Mouse (Mus musculus) myocyte (in vitro differentiated cells): Measurements from ENCODE around the gene Med13l.

Experiments used
- E2F4 ChIP-seq: IDR thresholded peaks from one replicate; pipeline ENCODE4 v1.6.1; 2011; ENCODE audit warnings: mild to moderate bottlenecking, control low read depth, moderate library complexity; ENCODE audit not compliant: insufficient read depth
- MYOD1 ChIP-seq, 3 experiments: IDR thresholded peaks; one replicate each; pipeline ENCODE4 v1.6.1; 2011; ENCODE audit warnings: control low read depth in 2 of 3, low read depth in 2 of 3, mild to moderate bottlenecking in 2 of 3, moderate library complexity in 1 of 3; ENCODE audit not compliant: insufficient read length in 2 of 3, control insufficient read depth in 1 of 3
- MYOG ChIP-seq, 3 experiments: IDR thresholded peaks; one replicate each; pipeline ENCODE4 v1.6.1; 2011; ENCODE audit warnings: control low read depth in 2 of 3, low read depth in 2 of 3, mild to moderate bottlenecking in 2 of 3; ENCODE audit not compliant: insufficient read length in 2 of 3, control insufficient read depth in 1 of 3, insufficient read depth in 1 of 3
- POLR2A ChIP-seq: IDR thresholded peaks from one replicate; pipeline ENCODE4 v1.6.1; 2011; ENCODE audit warnings: low read depth, mild to moderate bottlenecking, control low read depth, moderate library complexity; ENCODE audit not compliant: insufficient read length
- POLR2AphosphoS2 ChIP-seq: IDR thresholded peaks from one replicate; pipeline ENCODE4 v1.6.1; 2011; ENCODE audit warnings: low read depth, control low read depth; ENCODE audit not compliant: insufficient read length
- TCF3 ChIP-seq: IDR thresholded peaks from one replicate; pipeline ENCODE4 v1.6.1; 2011; ENCODE audit warnings: low read depth, control low read depth; ENCODE audit not compliant: insufficient read length

- no peak for TF ChIP-seq POLR2AphosphoS2
- no peak for TF ChIP-seq POLR2A
- no peak for TF ChIP-seq TCF3
- no peak for TF ChIP-seq MYOG (IDR thresholded peaks at IDR 0.05; ENCODE audit: control insufficient read depth in 1 of 3, insufficient read depth in 1 of 3, insufficient read length in 2 of 3, low read depth in 2 of 3)
- no peak for TF ChIP-seq E2F4
- peak in 1 of 3 experiments; percentile 2 for TF ChIP-seq MYOD1 (IDR thresholded peaks at IDR 0.05; ENCODE audit: control insufficient read depth in 1 of 3, insufficient read length in 2 of 3, low read depth in 2 of 3)
Observed at GRCm38 (mm10) chr5:118666437-118667207, 106.1 kb downstream of the Med13l start.
